Mouse (Mus musculus) embryo, embryonic 11 days (tissue): ENCODE measurements around the gene Rbm19.

Source experiments
- DNase-seq: peaks from one replicate; pipeline ENCODE4 v3.0.0-alpha.2; 2015

The Rbm19 gene

DNA sequence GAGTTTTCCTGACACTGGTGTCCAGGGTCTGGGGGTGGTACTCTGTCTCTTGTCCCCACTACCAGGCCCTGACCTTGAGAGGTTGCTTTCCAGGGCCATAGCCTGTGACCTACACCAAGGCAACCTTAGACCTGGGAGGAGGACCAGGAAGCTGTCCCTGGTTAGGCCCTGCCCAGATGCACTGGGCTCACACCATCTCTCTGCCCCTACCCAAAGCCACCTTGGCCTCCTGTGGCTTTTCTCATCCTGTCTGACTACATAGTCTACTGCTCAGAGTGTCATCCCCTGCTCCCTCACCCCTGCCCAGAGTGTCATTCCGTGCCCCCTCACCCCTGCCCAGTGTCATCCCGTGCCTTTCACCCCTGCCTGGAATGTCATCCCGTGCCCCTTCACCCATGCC, 19.6 kb downstream of the Rbm19 start:
- DNase-seq, result no peak

DNA sequence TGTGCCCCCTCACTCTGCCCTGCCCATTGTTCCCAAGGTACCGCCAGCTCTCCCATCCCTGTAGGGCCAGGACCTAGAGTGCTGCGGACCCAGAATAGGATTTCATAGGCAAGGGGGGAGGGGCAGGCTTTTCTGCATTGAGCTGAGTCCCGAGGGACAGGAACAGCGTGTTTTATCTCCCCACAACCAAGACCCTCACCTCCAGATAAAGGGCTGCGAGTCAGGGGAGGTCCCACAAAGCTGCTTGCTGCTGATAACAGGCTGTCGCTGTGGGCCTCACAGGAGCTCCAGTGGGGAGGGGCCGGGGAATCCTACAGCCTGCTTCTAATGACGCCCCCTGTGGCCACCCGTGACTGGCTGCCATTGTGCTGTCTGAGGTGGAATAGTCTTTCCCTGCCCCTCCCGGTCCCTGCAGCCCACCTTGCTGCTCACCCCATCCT, 20.0 kb downstream of the Rbm19 start:
- DNase-seq, result peak; percentile 35

DNA sequence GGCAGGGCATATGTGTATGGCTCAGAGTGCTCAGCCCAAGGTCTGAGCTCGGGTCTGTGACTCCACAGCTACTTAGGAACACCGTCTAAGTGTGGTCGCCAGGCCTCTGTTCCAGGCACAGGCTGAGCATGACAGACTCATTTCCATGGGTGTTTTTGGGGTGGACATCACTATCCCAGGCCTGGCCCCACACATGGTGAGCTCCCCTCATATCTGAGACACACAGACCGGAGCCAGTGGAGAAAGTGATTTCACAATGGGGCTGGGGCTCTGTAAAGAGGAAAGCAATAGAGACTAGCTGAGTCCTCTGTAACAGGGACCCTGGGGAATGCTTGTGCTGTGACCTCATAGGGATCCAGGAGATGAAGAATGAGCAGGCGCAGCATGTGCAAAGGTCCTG, 20.8 kb downstream of the Rbm19 start:
- DNase-seq, result no peak

DNA sequence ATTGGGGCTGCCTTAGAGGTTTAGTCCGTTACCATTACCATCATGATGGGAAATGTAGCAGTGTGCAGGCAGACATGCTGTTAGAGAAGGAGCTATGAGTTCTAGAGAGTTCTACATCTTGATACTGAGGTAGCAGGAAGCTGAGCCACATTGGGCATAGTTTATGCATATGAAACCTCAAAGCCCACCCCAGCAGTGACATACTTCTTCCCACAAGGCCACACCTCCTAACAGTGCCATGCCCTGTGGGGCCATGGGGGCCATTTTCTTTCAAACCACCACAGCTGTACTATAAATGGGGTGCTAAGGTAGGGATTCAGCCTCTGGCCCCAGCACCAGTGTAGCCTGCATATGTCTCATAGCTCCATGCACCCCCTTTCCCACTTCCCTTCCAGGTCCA, 21.6 kb downstream of the Rbm19 start:
- DNase-seq, result no peak

DNA sequence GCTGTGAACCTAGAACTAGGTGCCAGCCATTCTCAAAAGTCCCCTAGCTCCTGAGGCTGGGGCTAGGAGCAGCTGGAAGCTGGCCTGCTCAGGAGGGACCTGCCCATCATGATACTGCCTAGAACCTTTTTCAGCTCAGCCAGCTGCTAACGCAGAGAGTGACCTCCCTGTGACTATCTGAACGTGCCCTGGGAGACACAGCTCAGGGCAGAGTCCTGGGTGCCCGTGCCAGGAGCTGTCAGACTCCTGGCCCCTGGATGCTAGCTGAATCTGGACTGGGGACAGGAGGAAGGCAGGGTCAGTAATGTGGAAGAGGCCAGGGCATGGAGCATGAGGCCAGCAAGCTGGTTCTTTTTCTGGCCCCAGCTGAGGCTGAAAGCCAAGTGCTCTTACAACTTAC, 22.1 kb downstream of the Rbm19 start:
- no peak for DNase-seq

DNA sequence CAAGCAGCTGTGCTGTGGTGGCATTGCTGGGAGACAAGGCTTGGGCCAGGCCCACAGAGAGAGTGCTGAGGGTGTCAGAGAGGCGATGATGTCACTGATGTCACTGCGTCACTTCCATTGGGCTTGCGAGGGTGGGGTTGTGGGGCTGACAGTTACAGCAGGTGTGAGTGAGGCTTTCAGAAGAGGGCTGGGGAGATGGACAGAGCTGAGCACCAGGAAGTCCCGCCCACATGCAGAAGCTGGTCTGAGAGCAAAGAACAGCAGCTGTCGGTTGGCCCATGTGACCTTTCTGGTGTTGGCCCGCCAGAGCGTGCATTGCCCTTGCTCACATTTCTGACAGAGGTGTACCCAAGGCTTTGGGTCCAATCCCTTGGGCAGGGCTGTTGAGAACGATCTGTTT, 23.0 kb downstream of the Rbm19 start:
- peak; percentile 42 for DNase-seq

DNA sequence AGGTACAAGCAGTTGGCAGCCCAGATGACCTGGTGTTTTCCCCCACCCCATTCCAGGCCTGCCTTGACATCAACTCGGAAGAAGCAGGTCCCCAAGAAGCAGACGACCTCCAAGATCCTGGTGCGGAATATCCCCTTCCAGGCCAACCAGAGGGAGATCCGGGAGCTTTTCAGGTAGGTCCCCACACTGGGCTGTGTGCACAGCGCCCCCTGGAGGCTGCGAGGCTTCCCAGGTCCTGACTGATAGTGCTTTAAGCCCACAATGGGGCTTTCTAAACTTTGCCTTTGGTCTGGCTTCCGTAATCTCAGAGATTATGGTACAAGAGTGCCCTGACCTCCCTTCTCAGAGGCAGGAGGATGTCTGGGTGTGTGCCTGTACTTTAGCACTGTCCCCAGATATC, 27.7 kb downstream of the Rbm19 start:
- peak; percentile 38 for DNase-seq

DNA sequence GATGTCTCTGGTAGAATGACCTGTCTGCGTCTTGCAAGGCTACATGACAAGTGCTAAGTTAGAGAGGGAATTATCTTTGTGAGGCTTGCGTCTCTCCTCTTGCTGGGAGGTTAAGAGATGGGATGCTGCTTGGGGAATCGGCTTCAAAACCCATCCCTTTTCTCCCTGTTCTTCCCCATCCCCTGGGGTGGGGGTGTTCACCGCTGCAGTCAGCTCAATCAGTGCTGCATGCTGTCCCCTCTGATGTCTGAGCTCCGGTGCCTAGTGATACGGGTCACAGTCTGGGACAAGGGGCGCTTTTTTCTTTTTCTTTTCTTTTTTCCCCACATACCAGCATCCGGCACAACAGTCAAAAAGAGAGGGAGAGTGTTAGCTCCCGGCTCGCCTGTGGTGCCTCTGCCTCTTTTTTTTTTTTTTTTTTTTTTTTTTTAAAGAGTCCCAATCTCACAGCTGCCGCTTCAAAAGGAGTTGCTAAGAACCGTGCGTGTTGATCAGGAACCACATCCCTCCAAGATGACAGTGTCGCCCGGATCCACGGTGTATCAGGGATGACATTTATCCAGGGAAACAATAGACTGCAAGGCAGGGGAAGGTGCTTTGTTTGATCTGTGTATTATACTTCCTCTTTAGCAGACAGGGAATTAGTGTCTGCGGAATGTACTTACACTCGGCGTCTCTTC, 29.2 kb downstream of the Rbm19 start:
- no peak for DNase-seq

DNA sequence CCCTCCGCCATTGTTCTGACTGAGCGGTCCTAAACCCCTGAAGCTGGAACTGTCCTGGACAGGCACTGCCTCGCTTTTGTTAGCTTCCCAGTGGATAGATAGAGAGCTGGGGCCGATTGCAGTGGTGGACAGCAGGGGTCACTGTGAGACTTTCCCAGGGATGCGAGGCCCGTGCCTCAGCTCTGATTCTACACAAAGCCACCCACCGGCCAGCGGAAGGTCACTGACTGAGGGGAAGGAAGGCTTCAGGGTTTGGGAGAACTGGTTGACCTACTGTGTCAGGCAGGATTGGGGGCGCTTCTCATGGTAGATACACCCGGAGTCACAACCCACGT, 29.8 kb downstream of the Rbm19 start:
- DNase-seq, result peak; percentile 86

DNA sequence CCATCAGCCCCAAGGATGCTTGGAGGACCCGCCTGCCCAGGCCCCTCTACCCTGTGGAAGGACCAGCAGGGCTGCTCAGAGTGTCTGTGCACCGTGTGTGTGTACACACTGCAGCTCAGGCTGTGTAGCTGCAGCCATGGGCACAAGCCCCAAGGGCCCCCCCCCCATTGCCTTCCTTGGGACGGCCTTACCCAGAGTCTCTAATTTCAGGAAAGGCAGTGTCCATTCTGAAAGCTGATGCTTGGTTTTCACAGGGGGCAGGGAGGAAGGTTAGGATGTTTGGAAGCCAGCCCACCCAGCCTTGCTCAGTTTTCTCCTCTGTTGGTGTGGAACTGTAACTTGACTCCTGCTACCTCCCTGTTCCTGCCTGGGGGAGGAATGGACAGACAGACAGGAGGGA, 30.6 kb downstream of the Rbm19 start:
- DNase-seq, result peak; percentile 35

DNA sequence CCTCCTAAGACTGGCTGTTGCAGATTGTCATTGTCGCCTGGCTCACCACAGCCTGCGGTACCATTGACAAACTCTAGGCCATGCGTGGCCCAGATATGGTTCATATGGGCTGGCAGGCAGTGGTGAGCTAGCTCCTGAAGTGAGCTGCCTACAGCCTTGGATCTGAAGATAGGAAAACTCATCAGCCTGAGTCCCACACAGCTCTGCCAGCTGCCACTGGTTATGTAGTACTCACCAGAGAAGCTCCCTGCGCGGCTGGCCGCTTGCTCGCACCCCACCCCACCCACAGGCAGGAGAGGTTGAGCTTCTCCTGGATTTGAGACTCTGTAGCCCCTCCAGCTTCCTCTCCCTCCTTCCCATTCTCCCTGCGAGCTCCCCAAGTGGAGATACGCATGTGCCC, 32.0 kb downstream of the Rbm19 start:
- DNase-seq, result no peak

DNA sequence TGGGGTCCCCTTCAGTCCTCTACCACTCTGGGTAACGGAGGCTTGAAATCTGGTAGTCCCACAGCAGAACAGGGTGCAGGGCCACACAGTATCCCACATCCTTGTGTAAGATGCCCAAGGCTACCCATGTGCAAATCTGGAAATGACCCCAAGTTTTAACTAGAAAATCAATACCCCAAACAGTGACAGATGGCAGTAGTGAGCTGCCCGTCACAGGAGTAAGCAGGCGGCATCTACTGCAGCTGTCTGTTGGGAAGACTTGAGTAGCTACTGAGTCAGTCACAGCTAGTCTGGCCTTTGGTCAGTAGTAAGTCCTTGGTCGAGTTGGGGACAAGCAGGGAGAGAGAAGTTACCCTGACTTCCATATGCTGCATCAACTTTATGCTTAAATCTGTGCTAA, 34.9 kb downstream of the Rbm19 start:
- no peak for DNase-seq

DNA sequence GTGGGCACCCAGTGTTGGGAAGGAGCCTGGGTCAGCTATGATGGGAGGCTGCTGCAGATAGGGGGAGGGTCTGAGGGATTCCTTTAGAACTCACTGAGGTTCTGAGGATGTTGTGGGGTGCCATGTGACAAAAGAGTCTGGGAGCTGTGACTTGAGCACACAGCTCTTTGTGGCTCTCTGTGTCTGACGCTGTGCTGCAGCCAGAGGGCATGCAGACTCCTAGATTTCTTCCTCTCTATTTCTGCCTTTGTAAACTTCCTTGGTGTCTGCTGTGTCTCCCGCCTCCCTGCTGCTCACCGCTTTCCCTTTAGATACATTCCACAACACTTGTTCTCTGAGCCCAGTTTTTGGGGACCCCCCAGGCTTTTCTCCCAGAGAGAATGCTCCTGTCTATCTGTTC, 36.9 kb downstream of the Rbm19 start:
- no peak for DNase-seq

DNA sequence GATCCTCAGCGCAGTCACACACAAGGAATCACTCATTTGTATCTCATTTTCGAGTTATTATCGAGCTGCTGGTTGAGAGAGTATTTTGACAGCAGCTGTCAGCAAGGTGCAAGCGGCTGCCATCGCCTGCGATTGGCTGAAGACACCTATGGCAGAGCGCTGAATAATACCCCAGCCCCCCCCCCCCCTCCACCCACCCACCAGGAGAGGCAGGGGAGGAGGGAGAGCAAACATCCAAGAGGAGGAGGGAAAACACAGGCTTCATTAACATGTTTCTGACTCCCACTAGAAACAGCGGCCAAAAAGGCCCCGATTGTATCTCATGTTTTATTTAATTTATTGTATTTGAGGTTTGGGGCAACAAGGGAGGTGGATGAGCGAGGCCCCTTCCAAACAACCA, 39.4 kb downstream of the Rbm19 start:
- DNase-seq, result no peak

DNA sequence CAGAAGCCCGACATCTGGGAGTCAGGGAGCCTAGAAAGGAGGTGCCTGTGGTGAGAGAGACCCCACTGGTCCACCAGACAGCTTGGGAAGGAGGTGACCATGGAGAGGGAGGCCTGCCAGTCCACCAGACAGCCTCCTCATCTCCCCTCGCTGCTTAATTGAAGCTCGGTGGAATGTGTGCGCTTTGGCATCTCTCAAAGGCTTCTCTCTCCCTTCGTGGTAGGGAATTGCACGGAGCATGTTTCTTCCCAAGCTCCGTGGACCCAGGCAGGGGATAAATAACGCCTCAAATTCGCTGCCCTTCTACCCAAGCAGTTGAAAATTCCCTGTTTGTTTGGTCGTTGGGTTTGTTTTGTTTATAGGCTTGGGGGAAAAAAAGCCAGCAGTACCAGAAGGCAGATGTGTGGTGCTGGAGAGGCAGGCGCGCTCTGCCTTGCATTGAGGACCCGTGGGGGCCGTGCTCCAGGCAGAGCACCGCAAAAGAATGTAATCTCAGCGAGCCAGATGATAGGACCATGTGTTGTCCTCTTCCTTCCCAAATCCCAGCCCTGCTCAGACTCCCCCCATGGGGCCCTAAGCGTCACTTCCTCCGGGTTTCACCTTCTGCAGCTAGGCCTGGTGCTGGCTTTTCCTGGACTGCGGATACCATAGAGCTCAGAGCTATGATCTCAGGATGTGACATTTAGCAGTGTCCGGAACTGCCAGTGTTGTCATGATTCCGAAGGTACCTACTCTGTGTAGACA, 40.1 kb downstream of the Rbm19 start:
- DNase-seq, result peak; percentile 15

DNA sequence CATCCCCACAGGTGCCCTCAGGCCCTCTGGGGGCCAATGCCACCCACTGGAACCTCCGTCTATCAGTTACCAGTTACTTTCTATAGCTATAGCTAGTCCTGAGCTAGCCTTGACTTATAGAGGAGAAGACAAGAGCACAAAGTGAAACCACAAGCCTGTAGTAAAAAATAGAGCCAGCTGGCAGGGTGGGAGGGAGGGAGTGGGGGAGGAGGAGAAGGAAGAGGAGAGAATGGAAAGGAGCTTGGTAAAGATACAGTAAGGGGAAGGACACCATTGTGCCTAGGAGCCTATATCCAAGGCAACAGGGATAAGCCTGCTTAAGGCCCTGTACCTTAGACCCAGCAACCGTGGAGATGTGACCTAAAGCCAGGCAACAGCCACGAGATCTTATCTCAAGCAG, 40.9 kb downstream of the Rbm19 start:
- no peak for DNase-seq

DNA sequence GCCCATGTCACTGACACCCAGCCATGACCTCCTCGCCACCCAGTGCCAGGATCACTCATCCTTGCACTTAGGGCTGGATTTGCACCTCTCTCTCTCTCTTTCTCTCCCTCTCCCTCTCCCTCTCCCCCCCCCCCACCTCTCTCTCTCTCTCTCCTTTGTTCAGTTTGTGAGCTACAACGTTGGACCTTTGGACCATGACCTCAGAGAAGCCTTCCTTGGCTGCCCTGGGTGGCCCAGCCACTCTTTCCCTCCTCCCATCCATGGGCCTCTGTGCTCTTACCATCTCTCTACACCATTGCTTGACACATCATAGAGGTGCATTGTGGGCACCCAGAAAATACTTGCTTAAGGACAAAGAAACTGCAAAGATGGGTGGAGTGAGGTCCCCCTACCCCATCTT, 42.2 kb downstream of the Rbm19 start:
- DNase-seq, result no peak

DNA sequence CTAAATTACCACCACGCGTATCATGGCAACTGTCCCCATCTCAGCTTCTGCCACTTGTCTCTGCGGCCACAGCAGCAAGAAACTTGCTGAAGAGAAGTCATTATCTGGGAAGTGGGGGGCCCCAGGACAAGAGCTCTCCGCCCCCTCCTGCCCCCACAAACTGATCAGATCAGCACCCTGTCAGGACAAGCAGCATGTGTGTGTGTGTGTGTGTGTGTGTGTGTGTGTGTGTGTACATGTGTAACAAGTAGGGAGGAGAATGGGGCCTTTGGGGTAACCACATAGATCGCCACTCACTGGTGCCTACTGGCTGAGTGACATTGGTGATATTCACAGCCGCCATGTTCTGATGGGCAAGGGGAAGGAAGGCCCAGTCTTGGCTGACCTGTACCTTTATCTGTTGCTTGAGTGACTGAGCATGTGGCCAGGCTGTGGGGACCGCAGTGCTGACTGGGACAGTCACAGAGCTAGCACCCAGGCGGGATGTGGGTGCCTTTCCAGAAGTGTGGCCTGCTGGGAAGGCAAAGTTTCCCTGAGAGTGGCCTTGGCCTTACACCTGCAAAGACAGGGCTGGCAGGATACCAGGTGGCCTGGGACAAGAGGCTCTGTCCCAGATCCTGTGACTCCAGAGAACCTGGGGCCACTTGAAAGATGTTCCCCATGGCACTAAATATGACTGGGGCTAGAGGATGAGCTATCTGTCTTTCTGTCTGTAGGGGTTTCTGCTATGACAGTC, 44.8 kb downstream of the Rbm19 start:
- no peak for DNase-seq

DNA sequence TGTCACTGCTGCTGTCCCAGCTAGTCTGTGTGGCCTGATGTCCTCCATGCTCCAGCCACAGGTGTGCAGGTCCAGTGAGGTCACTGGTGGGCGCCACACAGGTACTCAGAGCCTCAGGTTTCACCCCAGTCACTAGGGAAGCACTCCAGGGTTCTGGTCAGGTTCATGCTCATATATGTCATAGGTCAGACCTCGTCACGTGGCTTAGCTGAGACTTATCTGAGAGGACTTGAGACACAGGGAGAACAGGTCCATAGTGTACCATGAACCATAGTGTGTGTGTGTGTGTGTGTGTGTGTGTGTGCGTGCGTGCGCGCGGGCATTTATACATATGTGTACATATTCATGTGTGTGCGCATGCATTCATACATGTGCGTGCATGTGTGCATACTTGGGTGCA, 46.4 kb downstream of the Rbm19 start:
- no peak for DNase-seq

DNA sequence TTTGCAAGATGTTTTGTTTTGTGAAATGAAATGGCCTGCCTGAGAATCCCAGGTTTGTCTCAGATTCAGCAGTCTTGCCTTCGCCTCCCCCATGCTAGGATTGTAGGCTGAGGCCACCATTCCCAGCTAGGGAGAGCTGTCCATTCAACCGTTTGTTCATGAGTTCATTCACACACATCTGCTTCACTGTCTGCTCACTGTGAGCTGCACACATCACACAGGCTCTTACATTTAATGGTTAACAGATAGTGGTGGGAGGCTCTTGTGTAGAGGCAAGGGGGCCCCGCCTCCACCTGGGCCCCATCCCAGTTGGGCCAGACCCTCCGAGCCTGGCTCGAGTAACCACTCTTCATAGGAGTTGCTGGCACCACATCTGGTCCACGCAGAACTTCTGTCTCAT, 47.2 kb downstream of the Rbm19 start:
- DNase-seq, result no peak

DNA sequence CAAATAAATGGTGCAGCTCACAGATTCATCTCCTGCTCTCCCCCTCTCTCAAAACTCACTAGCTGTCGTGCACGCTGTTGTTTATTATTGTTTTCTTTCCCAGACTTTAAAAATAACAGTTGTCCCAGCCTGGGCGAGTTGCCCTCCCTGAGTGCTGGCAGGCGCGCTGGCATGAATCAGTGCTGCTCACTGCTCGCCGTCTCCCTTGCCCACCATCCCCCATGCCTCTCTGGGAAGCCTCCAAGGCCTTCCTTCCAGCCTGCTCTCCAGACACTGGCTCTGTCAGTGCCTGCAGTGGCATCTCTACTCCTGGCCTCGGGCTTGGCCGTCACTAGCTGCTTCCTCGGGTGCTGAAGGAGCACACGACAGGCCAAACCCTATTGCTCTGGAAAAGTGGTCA, 48.2 kb downstream of the Rbm19 start:
- DNase-seq, result no peak

DNA sequence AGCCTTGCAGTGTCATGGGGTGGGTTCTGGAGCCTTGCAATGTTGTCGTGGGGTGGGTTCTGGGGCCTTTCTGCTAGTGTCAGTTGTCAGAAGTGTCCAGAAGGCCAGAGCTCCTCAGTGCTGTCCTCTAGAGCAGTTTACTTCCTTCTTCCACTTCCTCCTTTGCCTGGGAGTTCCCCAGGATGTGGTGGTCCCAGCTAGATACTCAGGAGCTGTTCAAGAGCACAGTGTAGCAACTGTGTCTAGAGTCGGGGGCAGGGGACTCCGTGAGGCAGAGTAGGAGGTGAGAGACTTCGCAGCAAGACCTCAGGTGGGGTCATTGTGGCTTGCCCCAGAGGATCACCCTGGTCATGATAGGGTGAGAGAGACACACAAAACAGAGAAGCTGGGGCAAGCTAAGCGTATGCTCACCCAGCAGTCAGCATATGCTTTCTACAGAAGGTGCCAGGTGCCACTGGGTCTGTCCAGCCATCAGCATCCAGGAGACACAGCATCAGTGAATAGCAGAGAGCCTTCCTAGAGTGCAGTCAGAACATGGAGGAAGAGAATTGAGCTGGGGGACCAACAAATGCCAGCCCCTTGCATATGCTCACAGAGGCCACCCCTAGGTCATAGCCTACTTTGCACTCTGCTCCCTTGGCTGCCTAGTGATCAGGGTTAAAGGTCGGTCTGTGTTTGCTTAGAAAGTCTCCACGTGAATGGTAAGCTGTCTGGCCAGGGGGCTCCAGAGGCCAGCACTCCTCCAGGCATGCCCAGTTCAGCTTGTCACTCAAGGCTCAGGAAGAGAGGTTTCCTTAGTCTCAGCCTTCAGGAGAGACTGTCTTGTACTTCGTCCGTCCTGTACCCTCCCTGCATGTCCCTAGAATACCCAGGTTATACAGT, 49.0 kb downstream of the Rbm19 start:
- no peak for DNase-seq

DNA sequence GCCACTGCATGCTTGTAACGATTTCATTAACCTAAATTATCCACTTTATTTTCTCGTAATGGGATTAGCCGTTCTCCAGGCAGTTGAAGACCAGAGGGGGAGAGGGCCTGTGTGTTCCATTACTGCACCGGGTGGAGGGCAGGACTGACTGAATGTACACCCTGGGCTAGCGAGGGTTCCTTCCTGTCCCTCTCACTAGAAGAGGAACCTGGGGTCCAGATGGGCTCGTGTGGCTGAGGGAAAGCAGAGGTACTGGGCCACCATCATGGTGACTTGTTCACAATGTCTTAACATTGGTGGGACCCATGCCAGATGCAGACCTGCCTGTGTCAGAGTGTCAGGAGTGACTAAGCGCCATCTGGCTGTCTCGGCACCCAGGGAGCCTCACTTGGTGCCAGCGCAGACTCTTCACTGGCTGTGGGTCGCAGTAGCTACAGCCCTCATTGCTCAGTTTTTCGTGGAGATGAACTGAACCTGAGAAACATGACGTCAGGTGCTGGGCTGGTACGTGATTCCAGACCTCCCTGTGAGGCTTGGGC, 51.6 kb downstream of the Rbm19 start:
- DNase-seq, result no peak
